Mouse (Mus musculus) 416B (cell line): ENCODE results near the gene Spn.

Experiments
- DNase-seq: peaks from one replicate; pipeline ENCODE4 v3.0.0; 2011; ENCODE audit warnings: low read depth

Spn gene

DNA sequence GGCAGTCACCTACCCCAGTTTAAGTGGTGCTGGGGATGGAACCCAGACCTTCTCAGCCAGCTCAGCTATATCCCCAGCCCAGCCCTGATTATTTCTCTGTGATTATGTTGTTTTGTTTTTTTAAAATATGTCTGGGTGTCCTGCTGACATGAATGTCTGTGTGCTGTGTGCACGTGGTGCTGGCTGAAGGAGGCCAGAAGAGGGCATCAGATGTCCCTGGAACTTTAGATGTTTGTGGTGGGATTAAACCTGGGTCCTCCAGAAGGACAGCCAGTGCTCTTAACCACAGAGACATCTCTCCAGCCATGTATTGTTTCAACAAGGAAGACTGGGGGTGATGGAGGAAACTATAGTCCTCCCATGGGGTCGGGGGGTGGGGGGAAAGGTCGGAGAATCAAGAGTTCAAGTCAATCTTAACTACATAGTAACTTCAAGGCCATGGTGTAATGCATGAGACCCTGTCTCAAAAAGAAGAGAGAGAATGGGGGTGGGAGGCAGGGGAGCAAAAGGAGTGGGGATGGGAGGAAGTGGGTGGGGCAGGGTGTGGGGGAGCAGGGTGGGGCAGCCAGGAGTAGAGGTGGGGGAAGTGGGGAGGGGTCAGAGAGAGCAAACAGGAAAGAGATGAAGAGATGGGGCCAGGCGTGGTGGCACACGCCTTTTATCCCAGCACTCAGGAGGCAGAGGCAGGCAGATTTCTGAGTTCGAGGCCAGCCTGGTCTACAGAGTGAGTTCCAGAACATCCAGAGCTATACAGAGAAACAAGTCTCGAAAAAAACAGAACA, 3.2 kb upstream of the Spn start:
- peak; percentile 67 for DNase-seq

GRCm38 (mm10) chr7:127139562-127139961, 1.9 kb upstream of the Spn start:
- no peak for DNase-seq

DNA sequence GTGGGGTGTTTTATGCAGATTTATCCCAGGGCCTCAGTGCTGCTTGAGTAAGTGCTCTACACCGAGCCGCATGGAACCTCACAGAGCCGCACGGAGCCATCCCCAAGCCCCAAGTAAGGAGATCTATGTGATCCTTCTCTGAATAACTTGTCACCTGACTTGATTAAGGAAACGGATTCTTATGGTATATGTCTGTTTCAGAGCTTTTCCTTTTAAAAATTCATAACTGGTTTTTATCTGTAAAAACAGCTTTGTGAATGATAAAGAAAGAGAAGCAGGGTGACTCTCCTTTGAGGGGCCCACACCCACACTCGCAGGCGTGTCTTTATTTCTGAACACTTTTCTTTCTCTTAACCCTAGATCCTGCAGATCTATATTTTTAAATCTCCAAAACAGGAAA, 1.5 kb upstream of the Spn start:
- DNase-seq, result no peak

DNA sequence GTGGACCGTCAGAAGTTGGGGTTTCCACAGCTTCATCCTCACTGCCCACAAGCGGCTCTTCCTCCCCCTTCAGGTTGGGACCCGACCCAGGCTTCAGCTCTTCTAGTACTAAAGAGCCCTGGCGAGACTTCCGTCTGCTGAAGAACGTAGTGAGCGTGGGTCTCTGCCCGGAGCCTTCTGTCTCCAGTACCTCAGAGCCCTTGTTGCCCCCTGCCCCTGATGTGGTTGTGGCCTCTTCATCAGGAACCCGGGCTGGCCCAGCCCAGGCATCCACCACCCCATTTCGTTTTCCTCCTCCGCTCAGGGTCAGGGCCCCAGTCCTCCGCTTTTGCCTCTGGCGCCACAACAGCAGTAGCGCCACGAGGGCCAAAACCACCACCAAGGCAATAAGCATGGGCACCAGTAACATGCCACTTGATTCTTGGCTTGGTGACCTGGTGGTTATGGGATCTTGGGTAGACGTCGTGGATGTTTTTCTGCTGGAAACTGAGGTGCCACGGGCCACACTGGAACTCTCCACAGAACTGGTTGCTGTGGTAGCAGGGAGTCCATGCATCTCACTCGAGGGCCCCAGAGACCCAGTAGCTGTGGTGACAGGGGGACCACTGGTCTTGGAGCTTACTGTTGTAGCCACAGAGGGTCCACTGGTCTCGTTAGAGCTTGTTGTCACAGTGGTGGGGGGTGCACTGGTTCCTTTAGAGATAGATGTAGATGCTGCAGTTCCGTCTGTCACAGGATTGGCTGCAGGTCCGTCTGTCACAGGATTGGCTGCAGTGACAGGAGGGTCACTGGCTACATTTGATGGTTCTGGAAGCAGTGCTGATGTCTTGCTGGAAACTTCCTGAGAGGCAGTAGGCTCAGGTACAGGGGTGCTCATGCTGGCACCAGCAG, 1.2 kb downstream of the Spn start:
- peak; percentile 41 for DNase-seq

- DNase-seq, result peak; percentile 77
These were observed 2.7 kb downstream of the Spn start for GRCm38 (mm10) chr7:127134821-127135447.

- DNase-seq, result no peak
These were observed 4.5 kb downstream of the Spn start for GRCm38 (mm10) chr7:127133125-127133524.

- peak; percentile 81 for DNase-seq
These were observed 8.0 kb downstream of the Spn start for GRCm38 (mm10) chr7:127129638-127130037.

GRCm38 (mm10) chr7:127121911-127122270, 15.7 kb downstream of the Spn start, which contains the start of gene Qprt:
Qprt (minus strand) TSS chr7:127122226.
- no peak for DNase-seq

DNA sequence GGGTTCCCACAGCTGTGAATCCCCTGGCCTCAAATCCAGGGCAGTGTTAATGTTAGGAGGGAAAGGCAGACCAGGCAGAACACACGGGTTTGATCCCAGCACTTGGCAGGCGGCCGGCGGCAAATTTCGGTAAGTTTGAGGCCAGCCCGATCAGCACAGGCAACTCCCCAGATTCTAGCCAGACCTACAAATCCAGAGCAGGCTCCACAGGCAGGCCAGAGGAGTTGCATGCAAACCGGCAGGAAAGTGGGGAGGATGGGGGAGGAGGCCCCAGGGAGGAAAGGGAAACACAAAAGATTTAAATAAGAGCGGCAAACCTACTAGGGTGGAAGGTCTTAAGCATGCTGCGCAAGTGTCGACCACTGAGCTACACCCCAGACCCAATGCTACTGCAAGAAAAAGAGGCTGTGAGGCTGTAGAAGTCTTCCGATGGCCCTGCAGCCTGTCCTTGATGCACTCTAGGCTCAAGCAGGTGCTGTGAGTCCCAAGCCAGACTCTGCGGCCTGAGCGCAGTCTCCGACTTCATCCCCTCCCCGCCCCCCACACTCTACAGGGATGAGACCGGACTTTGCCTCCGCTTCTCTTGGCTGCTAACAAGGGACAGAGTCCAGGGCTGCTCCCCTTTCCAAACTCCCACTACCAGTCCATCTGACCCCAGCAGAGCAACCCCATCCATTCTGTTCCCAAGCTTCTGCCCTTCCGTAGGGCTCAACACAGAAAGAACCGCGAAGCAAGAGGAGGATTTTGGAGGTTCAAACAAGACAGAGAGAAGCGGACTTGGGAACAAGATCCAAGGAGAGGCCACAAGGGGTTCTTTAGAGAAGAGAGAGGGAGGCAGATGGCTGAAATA, 16.3 kb downstream of the Spn start:
- DNase-seq, result no peak

- no peak for DNase-seq
These were observed 18.8 kb downstream of the Spn start for GRCm38 (mm10) chr7:127118671-127119445.

- peak; percentile 50 for DNase-seq
These were observed 19.7 kb downstream of the Spn start for GRCm38 (mm10) chr7:127117948-127118347.

DNA sequence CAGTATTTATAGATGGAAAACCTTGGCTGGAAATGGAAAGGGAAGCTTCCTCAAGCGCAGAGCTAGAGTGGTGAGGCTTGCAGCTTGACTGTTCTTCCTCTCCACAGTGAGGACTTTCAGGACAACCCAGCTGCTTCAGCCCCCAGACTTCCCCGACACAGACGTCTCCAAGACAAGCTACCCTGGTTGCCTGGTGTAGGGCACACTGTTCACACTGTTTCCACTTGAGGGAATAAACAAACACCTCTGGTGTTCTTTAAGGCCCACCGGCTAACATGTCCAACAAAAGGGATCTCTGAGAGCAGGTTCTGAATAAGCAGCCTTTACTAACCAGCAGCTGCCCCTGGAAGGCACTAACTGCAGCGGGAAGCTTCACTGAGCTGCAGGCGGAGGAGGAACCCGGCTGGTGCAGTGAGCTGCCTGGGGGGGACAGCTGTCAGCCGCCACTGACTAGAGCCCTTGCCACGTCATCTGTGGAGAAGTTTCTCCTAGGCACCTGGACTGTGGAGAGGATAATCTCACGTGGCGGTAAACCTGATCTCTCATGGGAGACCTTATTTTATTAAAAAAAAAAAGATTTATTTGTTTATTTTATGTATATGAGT, 21.2 kb downstream of the Spn start:
- DNase-seq, result no peak

DNA sequence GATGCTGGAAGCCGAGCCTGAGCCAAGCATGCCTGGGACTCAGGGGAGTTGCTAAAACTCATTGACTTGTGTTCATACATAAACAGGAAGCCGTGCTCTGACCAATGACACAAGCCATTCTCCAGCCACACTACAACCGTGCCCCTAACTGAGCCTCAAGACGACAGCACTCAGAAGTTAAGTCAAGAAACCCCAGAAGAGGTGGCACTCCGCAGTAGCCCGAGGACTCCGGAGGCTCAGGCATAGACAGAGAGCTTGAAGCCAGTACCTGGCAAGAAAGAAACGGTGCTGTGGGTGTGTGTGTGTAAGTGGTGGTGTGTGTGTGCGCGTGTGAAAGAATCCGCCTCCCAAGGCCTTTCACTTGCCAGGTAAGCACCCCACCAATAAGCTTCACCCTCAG, 22.7 kb downstream of the Spn start:
- no peak for DNase-seq

DNA sequence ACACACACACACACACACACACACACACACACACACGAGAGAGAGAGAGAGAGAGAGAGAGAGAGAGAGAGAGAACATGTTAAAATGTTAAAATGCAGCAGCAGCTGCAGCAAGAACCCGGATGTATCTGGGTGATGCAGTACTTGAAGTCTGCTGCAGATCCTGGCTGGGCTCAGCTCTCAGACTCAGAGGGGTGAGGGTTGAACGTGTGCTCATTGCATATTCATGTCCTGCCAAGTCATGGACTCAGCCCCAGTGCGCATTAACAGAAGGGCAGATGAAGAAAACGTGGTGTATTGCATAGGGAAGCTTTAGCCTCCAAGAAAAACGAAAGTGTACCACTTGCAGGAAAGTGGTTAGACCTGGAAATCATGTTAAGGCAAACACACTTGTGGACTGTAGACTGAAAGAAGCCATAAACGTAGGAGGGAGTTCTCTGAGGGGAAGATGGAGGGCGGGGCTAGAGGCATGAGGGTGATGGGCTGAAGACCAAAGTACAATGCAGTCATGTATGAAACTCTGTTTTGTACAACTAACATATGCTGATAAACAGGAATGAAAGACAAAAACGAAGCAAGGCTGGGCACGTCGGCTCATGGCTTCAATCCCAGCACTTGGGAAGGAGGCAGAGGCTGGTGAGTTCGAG, 23.9 kb downstream of the Spn start:
- peak; percentile 57 for DNase-seq

- peak; percentile 57 for DNase-seq
These were observed 24.6 kb downstream of the Spn start for GRCm38 (mm10) chr7:127112921-127113597.

- DNase-seq, result no peak
These were observed 25.3 kb downstream of the Spn start for GRCm38 (mm10) chr7:127112251-127112841.

- peak; percentile 84 for DNase-seq
These were observed 26.2 kb downstream of the Spn start for GRCm38 (mm10) chr7:127111461-127111860.

DNA sequence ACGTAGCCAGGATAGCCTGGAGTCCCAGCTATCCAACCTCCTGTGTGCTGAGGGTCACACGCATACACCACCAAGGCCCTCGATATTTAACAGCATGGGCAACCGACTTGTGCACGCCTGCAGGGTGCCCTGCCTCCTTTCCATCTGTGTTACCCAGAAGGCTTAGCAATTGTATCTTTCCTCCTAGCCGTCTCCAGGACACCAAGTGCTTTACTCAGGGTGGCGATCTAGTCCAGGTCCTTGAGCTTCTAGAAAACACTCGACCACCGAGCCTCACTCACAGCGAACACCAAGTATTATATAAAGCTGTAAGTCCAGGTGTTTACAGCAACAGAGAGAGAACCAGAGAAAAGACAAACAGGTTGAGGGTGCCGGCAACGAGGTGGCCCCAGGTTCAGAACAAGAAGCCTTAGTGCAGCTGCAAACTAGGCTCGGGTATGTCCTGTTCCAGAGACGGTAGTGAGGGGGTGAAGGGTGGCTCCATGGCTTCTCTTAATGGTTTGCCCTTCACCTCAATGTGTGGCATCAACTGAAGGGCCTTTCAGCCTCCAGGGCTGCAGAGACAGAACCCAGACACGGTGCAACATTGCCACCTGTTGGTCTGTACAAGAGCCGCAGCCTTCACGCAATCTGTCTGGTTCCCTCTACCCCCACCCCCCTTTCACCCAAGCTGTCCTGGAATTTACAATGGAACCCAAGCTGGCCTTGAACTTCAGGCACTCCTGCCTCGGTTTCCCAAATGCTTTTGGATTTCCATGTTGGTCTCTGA, 27.2 kb downstream of the Spn start:
- DNase-seq, result peak; percentile 83
